ENCODE assay signal across 20 mouse cellular contexts in genomic region chr16:37562961-37563360, GRCm38 (mm10). TPM values are rescaled to one million over a fixed set of nuclear protein-coding genes. Genes with fewer than 3 reads are reported as not detected.
"Had no signal": no experiment of that assay in that cellular context is flagged by ENCODE, and none has a peak within 500 bp of the region (broad histone marks: within the 10 kb centered on the region; RNA-seq: fewer than 3 reads in every experiment).

No protein-coding gene starts in this region.

- H3K4me2 ChIP-seq: limb, embryonic 15.5 days; liver, embryonic 12.5 days; lung, embryonic 14.5 days; midbrain, embryonic 11.5 days; neural tube, embryonic 15.5 days had no signal

- H3K4me1 ChIP-seq: limb, embryonic 15.5 days had no signal

- ATAC-seq: inflammation-experienced regulatory T-cells, adult 6 months; intestine, postnatal 0 days; liver, embryonic 12.5 days had no signal

- H3K4me3 ChIP-seq: limb, embryonic 15.5 days; liver, embryonic 12.5 days; myocyte; neural tube, embryonic 15.5 days had no signal

- H3K27me3 ChIP-seq: limb, embryonic 15.5 days; liver, embryonic 12.5 days; neural tube, embryonic 15.5 days had no signal

- H3K27ac ChIP-seq: limb, embryonic 15.5 days; liver, embryonic 12.5 days; neural tube, embryonic 15.5 days had no signal

- H3K9ac ChIP-seq: limb, embryonic 15.5 days; liver, embryonic 12.5 days; lung, embryonic 14.5 days; neural tube, embryonic 15.5 days had no signal

- H3K9me3 ChIP-seq: limb, embryonic 15.5 days; liver, embryonic 12.5 days; neural tube, embryonic 15.5 days had no signal

- DNase-seq: kidney, adult 8-10 months; kidney, postnatal 25 days; layer of hippocampus, adult 9-11 months; lung, embryonic 14.5 days; lung, postnatal 10 days; lung, postnatal 4 days; spleen, adult 18-20 months; thymus, adult 2 months; thymus, postnatal 25 days had no signal

RNA-seq across cellular contexts. Expression of gene Hgd, which starts 17.0 kb away (rescaled TPM):
- total RNA-seq: left cerebral cortex, adult 8-10 months; megakaryocyte, adult 5-6 weeks had no signal
- polyA plus RNA-seq: inflammation-experienced regulatory T-cells, adult 6 months; limb, embryonic 11.5 days; stomach, embryonic 14.5 days had no signal
